Mouse (Mus musculus): ENCODE data around the gene Rest. TPM values are rescaled to one million over a fixed set of nuclear protein-coding genes. Genes with fewer than 3 reads are reported as not detected.

Gene Rest
- total and polyA plus RNA-seq, 2 experiments from 2014 or later = 14.7 to 20.3 TPM

DNA sequence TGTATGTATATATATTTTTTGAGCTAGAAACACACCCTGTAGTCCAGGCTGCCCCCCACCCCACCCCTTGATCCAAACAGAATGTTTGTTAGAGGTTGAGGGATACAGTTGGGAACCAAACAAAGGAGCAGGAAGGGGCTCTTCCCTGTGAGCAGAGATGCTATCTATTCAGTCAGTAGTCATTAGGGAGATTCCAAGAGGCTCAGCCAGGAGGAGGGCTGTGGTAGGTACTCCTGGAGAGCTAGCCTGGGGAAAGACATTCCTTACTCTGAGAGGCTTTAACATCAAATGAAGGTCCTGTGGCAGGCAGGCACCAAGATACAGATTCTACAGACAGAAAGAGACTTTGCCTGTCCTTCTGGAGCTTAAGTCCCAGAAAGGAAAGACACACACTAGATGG is 6.0 kb upstream of the Rest start:
- TF ChIP-seq EP300 (IDR thresholded peaks at IDR 0.05; ENCODE audit: low read depth) (no peak), CTCF (IDR thresholded peaks at IDR 0.05; ENCODE audit: low read depth) (no peak)
- ATAC-seq (ENCODE audit: insufficient read depth, low read depth) (no peak), DNase-seq (ENCODE audit: low spot score) (no peak)
- H3K9ac ChIP-seq (replicated peaks; ENCODE audit: low read depth, low read length) = no peak overlapping the region
- no peaks in the 10 kb centered on the region for H3K27me3 ChIP-seq (ENCODE audit: control insufficient read depth, insufficient read depth, low read length)
- H3K4me2 ChIP-seq (ENCODE audit: low read depth, low read length) = no peak overlapping the region
- H3K36me3 ChIP-seq (replicated peaks; ENCODE audit: control insufficient read depth, insufficient read depth, low read length) = no peaks in the 10 kb centered on the region
- no peak overlapping the region for H3K27ac ChIP-seq (ENCODE audit: low read depth)
- no peaks in the 10 kb centered on the region for H3K4me1 ChIP-seq (ENCODE audit: control insufficient read depth, insufficient read depth)
- H3K4me3 ChIP-seq (ENCODE audit: low read depth, low read length) = no peak overlapping the region
- H3K9me3 ChIP-seq (replicated peaks; ENCODE audit: control insufficient read depth, low read length) = no peaks in the 10 kb centered on the region

DNA sequence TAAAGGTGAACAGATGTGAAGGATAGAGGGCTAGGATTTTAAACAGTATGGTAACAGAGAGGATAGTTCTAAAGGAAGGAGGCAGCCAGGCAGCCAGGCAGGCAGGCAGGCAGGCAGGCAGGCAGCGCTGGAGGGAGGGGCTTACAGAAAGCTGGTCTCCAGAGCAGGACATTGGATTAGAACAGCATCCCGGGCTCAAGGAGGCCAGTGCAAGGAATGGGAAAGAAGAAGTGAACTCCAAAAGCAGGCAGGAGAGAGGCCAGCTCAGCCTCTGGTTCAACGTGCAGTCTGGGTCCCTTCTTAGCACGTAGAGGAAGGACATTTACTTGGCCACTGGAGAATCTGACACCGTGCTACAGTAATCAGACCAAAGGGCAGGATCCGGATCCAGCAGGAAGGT is 5.2 kb upstream of the Rest start:
- no peak for ATAC-seq (ENCODE audit: insufficient read depth, low read depth)
- TF ChIP-seq CTCF (IDR thresholded peaks at IDR 0.05; ENCODE audit: low read depth) = no peak
- no peak for TF ChIP-seq EP300 (IDR thresholded peaks at IDR 0.05; ENCODE audit: low read depth)
- no peak overlapping the region for H3K4me2 ChIP-seq (ENCODE audit: low read depth, low read length)
- H3K9me3 ChIP-seq (replicated peaks; ENCODE audit: control insufficient read depth, low read length) = no peaks in the 10 kb centered on the region
- no peak overlapping the region for H3K27ac ChIP-seq (ENCODE audit: low read depth)
- H3K4me1 ChIP-seq (ENCODE audit: control insufficient read depth, insufficient read depth) = no peaks in the 10 kb centered on the region
- no peak for DNase-seq (ENCODE audit: low spot score)
- WGBS = 57% methylated on average over 6 of the region's 6 CpGs
- no peak overlapping the region for H3K9ac ChIP-seq (replicated peaks; ENCODE audit: low read depth, low read length)
- H3K4me3 ChIP-seq (ENCODE audit: low read depth, low read length) = no peak overlapping the region
- no peaks in the 10 kb centered on the region for H3K27me3 ChIP-seq (ENCODE audit: control insufficient read depth, insufficient read depth, low read length)
- H3K36me3 ChIP-seq (replicated peaks; ENCODE audit: control insufficient read depth, insufficient read depth, low read length) = no peaks in the 10 kb centered on the region

DNA sequence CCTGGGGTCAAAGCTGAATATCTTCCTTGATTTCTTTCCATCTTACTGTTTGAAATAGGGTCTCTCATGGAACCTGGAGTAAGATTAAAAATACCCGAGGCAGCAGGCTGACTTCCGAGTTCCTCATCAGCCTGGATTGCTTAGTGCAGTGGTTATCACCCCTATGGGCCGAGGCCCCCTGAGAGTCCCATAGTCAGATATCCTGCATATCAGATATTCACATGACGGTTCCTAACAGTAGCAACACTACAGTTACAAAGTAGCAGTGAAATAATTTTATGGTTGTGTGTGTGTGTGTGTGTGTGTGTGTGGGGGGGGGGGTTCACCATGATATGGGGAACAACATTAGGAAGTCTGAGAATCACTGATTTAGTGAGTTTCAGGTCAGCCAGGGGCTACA is 4.2 kb upstream of the Rest start:
- no peaks in the 10 kb centered on the region for H3K36me3 ChIP-seq (replicated peaks; ENCODE audit: control insufficient read depth, insufficient read depth, low read length)
- DNase-seq (ENCODE audit: low spot score) (no peak), ATAC-seq (ENCODE audit: insufficient read depth, low read depth) (no peak)
- no peaks in the 10 kb centered on the region for H3K9me3 ChIP-seq (replicated peaks; ENCODE audit: control insufficient read depth, low read length)
- no peak overlapping the region for H3K4me3 ChIP-seq (ENCODE audit: low read depth, low read length)
- no peak overlapping the region for H3K4me2 ChIP-seq (ENCODE audit: low read depth, low read length)
- TF ChIP-seq EP300 (IDR thresholded peaks at IDR 0.05; ENCODE audit: low read depth) (no peak), CTCF (IDR thresholded peaks at IDR 0.05; ENCODE audit: low read depth) (no peak)
- H3K4me1 ChIP-seq (ENCODE audit: control insufficient read depth, insufficient read depth) = no peaks in the 10 kb centered on the region
- H3K9ac ChIP-seq (replicated peaks; ENCODE audit: low read depth, low read length) = no peak overlapping the region
- no peaks in the 10 kb centered on the region for H3K27me3 ChIP-seq (ENCODE audit: control insufficient read depth, insufficient read depth, low read length)
- no peak overlapping the region for H3K27ac ChIP-seq (ENCODE audit: low read depth)
- WGBS = 68% methylated on average over 4 of the region's 4 CpGs

DNA sequence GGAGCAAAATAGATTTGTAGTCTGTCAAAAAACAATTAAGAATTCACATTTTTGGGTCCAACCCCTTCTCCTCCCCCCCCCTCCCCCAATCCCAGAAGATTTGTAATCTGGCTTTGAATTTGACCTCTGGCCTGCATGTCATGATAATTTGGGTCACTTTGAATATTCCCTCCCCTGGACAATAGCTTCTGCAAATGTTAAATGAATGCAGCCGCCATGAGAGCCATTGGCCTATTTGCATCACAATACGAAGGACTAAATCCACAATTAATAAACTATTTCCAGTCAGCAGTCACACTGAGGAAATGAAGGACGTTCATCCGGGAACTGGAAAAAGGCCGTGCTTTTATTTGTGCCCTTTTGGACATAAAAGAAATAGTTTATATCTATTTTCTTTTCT is 3.2 kb upstream of the Rest start:
- H3K9ac ChIP-seq (replicated peaks; ENCODE audit: low read depth, low read length) = no peak overlapping the region
- TF ChIP-seq EP300 (IDR thresholded peaks at IDR 0.05; ENCODE audit: low read depth) (no peak), CTCF (IDR thresholded peaks at IDR 0.05; ENCODE audit: low read depth) (no peak)
- no peak overlapping the region for H3K4me3 ChIP-seq (ENCODE audit: low read depth, low read length)
- H3K36me3 ChIP-seq (replicated peaks; ENCODE audit: control insufficient read depth, insufficient read depth, low read length) = no peaks in the 10 kb centered on the region
- ATAC-seq (ENCODE audit: insufficient read depth, low read depth) (no peak), DNase-seq (ENCODE audit: low spot score) (no peak)
- H3K27ac ChIP-seq (ENCODE audit: low read depth) = no peak overlapping the region
- H3K4me2 ChIP-seq (ENCODE audit: low read depth, low read length) = no peak overlapping the region
- H3K9me3 ChIP-seq (replicated peaks; ENCODE audit: control insufficient read depth, low read length) = no peaks in the 10 kb centered on the region
- no peaks in the 10 kb centered on the region for H3K4me1 ChIP-seq (ENCODE audit: control insufficient read depth, insufficient read depth)
- H3K27me3 ChIP-seq (ENCODE audit: control insufficient read depth, insufficient read depth, low read length) = no peaks in the 10 kb centered on the region
- WGBS = 91% methylated on average over 5 of the region's 5 CpGs

DNA sequence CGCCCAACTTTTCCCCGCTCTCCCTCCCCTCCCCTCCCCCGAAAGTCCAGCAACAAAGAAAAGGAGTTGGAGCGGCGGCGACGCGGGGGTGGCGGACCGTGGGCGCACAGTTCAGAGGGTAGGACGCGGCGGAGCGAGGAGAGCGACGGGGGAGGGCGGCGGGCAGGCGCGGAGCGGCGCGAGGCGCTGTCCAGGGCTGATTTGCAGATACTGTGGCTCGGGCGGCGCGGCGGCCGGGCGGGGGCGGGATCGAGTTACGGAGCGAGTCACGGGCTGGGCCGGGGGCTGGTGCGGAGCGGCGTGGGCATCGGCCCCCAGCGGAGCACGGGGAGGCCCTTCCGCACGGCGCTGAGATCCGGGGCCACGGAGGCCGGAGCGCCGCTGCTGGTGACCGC is 377 bp downstream of the Rest start:
- no peak for TF ChIP-seq EP300 (IDR thresholded peaks at IDR 0.05; ENCODE audit: low read depth)
- TF ChIP-seq CTCF (IDR thresholded peaks at IDR 0.05; ENCODE audit: low read depth) = no peak
- H3K27ac ChIP-seq (ENCODE audit: low read depth) = peak overlapping the region; percentile 97
- H3K4me3 ChIP-seq (ENCODE audit: low read depth, low read length) = peak overlapping the region; percentile 97
- DNase-seq (ENCODE audit: low spot score) (peak; percentile 64), ATAC-seq (ENCODE audit: insufficient read depth, low read depth) (peak; percentile 81)
- H3K4me1 ChIP-seq (ENCODE audit: control insufficient read depth, insufficient read depth) = peaks cover 16% of the 10 kb centered on the region
- H3K4me2 ChIP-seq (ENCODE audit: low read depth, low read length) = peak overlapping the region; percentile 81
- peak overlapping the region; percentile 95 for H3K9ac ChIP-seq (replicated peaks; ENCODE audit: low read depth, low read length)
- H3K27me3 ChIP-seq (ENCODE audit: control insufficient read depth, insufficient read depth, low read length) = no peaks in the 10 kb centered on the region
- no peaks in the 10 kb centered on the region for H3K9me3 ChIP-seq (replicated peaks; ENCODE audit: control insufficient read depth, low read length)
- peaks cover 16% of the 10 kb centered on the region for H3K36me3 ChIP-seq (replicated peaks; ENCODE audit: control insufficient read depth, insufficient read depth, low read length)
- under 1% methylated on average over 29 of the region's 53 CpGs for WGBS

DNA sequence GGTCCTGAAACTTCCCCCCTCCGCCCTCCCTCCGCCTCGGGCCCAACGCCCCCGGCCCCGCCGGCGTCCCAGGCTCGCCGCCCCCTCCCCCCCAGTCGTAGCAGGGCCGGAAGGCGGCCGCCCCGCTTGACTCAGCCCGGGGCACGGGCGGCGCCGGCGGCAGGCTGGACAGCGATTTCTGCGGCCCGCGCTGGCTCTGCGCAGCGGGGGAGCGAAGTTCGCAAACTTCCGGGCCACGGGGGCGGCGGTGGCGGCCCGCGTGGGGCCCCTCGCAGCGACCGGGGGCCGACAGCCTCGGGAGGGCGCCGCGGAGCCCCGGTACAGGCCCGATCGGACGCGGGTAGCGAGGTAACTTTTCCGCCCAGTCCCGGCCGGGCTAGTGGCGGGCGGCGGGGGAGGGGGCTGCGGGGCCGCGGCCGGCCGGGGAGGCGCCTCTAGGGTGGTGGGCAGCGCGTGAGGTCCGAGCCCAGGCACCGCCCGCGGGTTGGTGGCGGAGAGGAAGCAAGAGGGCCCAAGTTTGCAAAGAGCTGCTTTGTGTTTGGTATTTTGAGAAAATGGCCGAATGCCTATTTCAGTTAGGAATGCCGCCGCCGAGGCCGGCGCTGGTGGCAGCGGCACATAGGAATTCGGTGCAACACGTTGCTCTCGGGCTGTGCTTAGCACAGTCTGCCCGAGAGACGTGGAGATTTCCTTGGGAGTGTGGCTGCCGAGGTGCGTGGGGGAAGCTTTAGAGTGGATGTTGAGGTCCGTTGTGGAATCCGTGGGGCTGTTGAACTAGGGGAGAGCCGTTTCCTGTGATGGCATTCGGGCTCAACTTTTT is 985 bp downstream of the Rest start:
- H3K36me3 ChIP-seq (replicated peaks; ENCODE audit: control insufficient read depth, insufficient read depth, low read length) = peaks cover 16% of the 10 kb centered on the region
- TF ChIP-seq CTCF (IDR thresholded peaks at IDR 0.05; ENCODE audit: low read depth) (no peak), EP300 (IDR thresholded peaks at IDR 0.05; ENCODE audit: low read depth) (no peak)
- peaks cover 16% of the 10 kb centered on the region for H3K4me1 ChIP-seq (ENCODE audit: control insufficient read depth, insufficient read depth)
- no peaks in the 10 kb centered on the region for H3K9me3 ChIP-seq (replicated peaks; ENCODE audit: control insufficient read depth, low read length)
- no peaks in the 10 kb centered on the region for H3K27me3 ChIP-seq (ENCODE audit: control insufficient read depth, insufficient read depth, low read length)
- DNase-seq (ENCODE audit: low spot score) (peak; percentile 53), ATAC-seq (ENCODE audit: insufficient read depth, low read depth) (peak; percentile 70)
- 1% methylated on average over 62 of the region's 87 CpGs for WGBS
- H3K4me3 ChIP-seq (ENCODE audit: low read depth, low read length) = peak overlapping the region; percentile 97
- peak overlapping the region; percentile 97 for H3K27ac ChIP-seq (ENCODE audit: low read depth)
- H3K9ac ChIP-seq (replicated peaks; ENCODE audit: low read depth, low read length) = peak overlapping the region; percentile 95
- H3K4me2 ChIP-seq (ENCODE audit: low read depth, low read length) = peak overlapping the region; percentile 81

Data from heart, postnatal 0 days (tissue).